Mouse (Mus musculus) CD4-positive naive resting alpha-beta T cell, adult 57 days (primary cell): ENCODE measurements around the gene Idh2. TPM values are rescaled to one million over a fixed set of nuclear protein-coding genes. Genes with fewer than 3 reads are reported as not detected.

Source experiments
- total RNA-seq: library from RNA; stranded (reverse); gene quantifications from one replicate; pipeline ENCODE4 v1.2.4, GENCODE M21; 2023

Idh2 gene
- total RNA-seq: 39.0 TPM

DNA sequence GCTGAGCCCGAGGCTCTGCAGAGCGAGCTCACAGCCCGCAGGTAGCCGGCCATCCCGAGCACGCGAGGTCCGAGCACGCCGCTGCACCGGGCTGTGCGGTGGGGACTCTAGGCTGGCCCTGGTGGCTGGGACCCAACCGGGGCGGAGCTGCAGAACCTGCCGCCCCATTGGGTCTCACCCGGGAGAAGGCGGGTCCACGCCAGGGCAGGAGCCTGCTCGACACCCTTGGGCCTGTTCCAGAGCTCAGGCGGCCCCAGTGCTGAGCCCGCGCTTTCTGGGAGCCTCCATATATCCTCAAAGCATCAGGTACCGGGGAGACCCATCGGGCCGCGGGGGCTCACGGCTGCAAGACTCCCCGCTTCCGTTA lies at the start of gene Idh2:
Gene Idh2 (minus strand): TSS at position 169 of the 367 bp plus-strand sequence.

Other genes with a start within 250 kb of the Idh2 start
- 14.8 TPM for gene Ap3s2, start 194.7 kb downstream of the Idh2 start, total RNA-seq
- gene Arpin, start 180.0 kb downstream of the Idh2 start, total RNA-seq: 0.33 TPM
- 38.0 TPM for gene Zfp710, start 90.6 kb downstream of the Idh2 start, total RNA-seq
- 49.6 TPM for gene Sema4b, start 71.4 kb upstream of the Idh2 start, total RNA-seq
- gene Cib1, start 117.4 kb upstream of the Idh2 start, total RNA-seq: 38.5 TPM
- gene Gdpgp1, start 117.5 kb upstream of the Idh2 start, total RNA-seq: 5.6 TPM
- gene Ttll13, start 131.0 kb upstream of the Idh2 start, total RNA-seq: 0.92 TPM
- gene Ngrn, start 145.8 kb upstream of the Idh2 start, total RNA-seq: 20.0 TPM
- gene Vps33b, start 154.3 kb upstream of the Idh2 start, total RNA-seq: 34.5 TPM
- gene Prc1, start 179.1 kb upstream of the Idh2 start, total RNA-seq: 4.0 TPM
- 26.3 TPM for gene Rccd1, start 209.1 kb upstream of the Idh2 start, total RNA-seq
- gene Unc45a, start 225.6 kb upstream of the Idh2 start, total RNA-seq: 162 TPM
- 12.5 TPM for gene Hddc3, start 227.7 kb upstream of the Idh2 start, total RNA-seq